In the genomic region with DNA sequence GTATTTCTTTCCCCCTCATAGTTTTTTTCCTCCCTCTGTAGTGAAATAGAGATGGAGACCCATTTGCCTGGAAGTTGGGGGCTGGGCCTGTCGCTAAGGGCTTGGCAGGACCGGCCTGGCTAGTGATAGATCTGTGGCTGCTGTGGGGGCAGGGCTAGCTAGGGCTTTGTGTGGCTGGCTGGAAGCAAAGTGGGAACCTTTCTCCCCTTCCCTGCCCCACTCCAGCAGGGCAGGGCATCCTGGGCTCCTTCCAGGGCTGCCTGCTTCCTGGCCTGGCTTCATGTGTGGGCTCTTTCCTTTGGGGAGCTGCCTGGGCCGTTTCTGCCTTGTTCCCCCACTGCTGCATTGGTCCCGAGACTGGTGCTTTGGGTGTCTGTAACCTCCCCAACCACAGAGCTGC, we compare ENCODE assay signal across 8 mouse cellular contexts. TPM values are rescaled to one million over a fixed set of nuclear protein-coding genes. Genes with fewer than 3 reads are reported as not detected.
DNase-seq lines count a peak whose midpoint lies in the region; ATAC-seq lines count a peak whose summit lies in the region.

No protein-coding gene starts in this region.

- H3K27me3 ChIP-seq in forebrain, embryonic 14.5 days (replicated peaks; ENCODE audit: control insufficient read depth, insufficient read depth, low read length) = no peaks in the 10 kb centered on the region
- no peaks in the 10 kb centered on the region for H3K27me3 ChIP-seq in midbrain, embryonic 13.5 days

- H3K27ac ChIP-seq in forebrain, embryonic 14.5 days (ENCODE audit: low read depth, low read length) = peak overlapping the region; percentile 74
- H3K27ac ChIP-seq in midbrain, embryonic 13.5 days = peak overlapping the region; percentile 82

- no peak for DNase-seq in frontal cortex, postnatal 25 days (ENCODE audit: low spot score in 2 of 2)
- DNase-seq in R1 (ENCODE audit: low read depth, low spot score) = peak; percentile 50
- DNase-seq in forebrain, embryonic 14.5 days (ENCODE audit: low spot score) = peak; percentile 76
- peak; percentile 64 to 76 for DNase-seq in kidney, postnatal 36 days
- DNase-seq in left cerebral cortex, adult 18-20 months (ENCODE audit: low spot score in 2 of 2) = no peak

- peak overlapping the region; percentile 10 for H3K9ac ChIP-seq in forebrain, embryonic 14.5 days (ENCODE audit: low read length)
- peak overlapping the region; percentile 53 for H3K9ac ChIP-seq in midbrain, embryonic 13.5 days (replicated peaks)

- 3% methylated on average over 4 of the region's 4 CpGs for WGBS in forebrain, embryonic 14.5 days
- WGBS in midbrain, embryonic 13.5 days = 6% methylated on average over 4 of the region's 4 CpGs

- H3K4me2 ChIP-seq in forebrain, embryonic 14.5 days (ENCODE audit: low read length) = no peak overlapping the region
- H3K4me2 ChIP-seq in midbrain, embryonic 13.5 days (replicated peaks) = no peak overlapping the region

- peak; percentile 42; the same call in 1 of the 2 replicates for ATAC-seq in frontal cortex, adult (ENCODE audit: low TSS enrichment)
- peak; percentile 80 for ATAC-seq in forebrain, embryonic 14.5 days
- peak; percentile 77 for ATAC-seq in midbrain, embryonic 13.5 days
- ATAC-seq in erythroblast, adult 5-6 weeks (replicated peaks; ENCODE audit: low FRiP score, poor library complexity, severe bottlenecking) = no peak

- no peaks in the 10 kb centered on the region for H3K9me3 ChIP-seq in forebrain, embryonic 14.5 days (replicated peaks; ENCODE audit: control insufficient read depth, low read length)
- H3K9me3 ChIP-seq in midbrain, embryonic 13.5 days = no peaks in the 10 kb centered on the region

- peaks cover 9% of the 10 kb centered on the region for H3K4me1 ChIP-seq in forebrain, embryonic 14.5 days (ENCODE audit: control insufficient read depth, insufficient read depth, low read length)
- peaks cover 67% of the 10 kb centered on the region for H3K4me1 ChIP-seq in midbrain, embryonic 13.5 days (replicated peaks)

- no peak overlapping the region for H3K4me3 ChIP-seq in forebrain, embryonic 14.5 days (ENCODE audit: low read depth, low read length)
- no peak overlapping the region for H3K4me3 ChIP-seq in midbrain, embryonic 13.5 days (replicated peaks)

- peaks cover 60% of the 10 kb centered on the region for H3K36me3 ChIP-seq in forebrain, embryonic 14.5 days (ENCODE audit: control insufficient read depth, insufficient read depth, low read length)
- H3K36me3 ChIP-seq in midbrain, embryonic 13.5 days = peaks cover 62% of the 10 kb centered on the region

RNA-seq across cellular contexts. Expression of a gene that starts 19.8 kb away (rescaled TPM):
- 77.6 and 94.6 TPM in 2 replicates for polyA plus RNA-seq in forebrain, embryonic 14.5 days (2014; fragmentation: Nextera tagmentation; extraction: Ambion mirVana)
- 136 and 137 TPM in 2 replicates for polyA plus RNA-seq in midbrain, embryonic 13.5 days (2015; fragmentation: Nextera tagmentation; extraction: Ambion mirVana)
- total RNA-seq in erythroblast, adult 5-6 weeks (2015; ENCODE audit: low replicate concordance) = 31.8 and 54.8 TPM in 2 replicates
- 28.4 and 129 TPM in 2 replicates for total RNA-seq in erythroblast, adult 5-6 weeks (2017; ENCODE audit: low replicate concordance)
- total RNA-seq in left cerebral cortex, adult 18-20 months (2021) = 100 to 1,000 TPM; 165 to 168 TPM

RNA-seq across cellular contexts. Expression of a gene that starts 22.0 kb away (rescaled TPM):
- polyA plus RNA-seq in forebrain, embryonic 14.5 days (2014; fragmentation: Nextera tagmentation; extraction: Ambion mirVana) = 20.3 and 21.5 TPM in 2 replicates
- polyA plus RNA-seq in midbrain, embryonic 13.5 days (2015; fragmentation: Nextera tagmentation; extraction: Ambion mirVana) = 23.2 and 24.8 TPM in 2 replicates
- 2.1 TPM in 1 of 2 replicates, not detected in the other for total RNA-seq in erythroblast, adult 5-6 weeks (2015; ENCODE audit: low replicate concordance)
- total RNA-seq in erythroblast, adult 5-6 weeks (2017; ENCODE audit: low replicate concordance) = not detected in 2 replicates
- total RNA-seq in left cerebral cortex, adult 18-20 months (2021) = 10 to 100 TPM; 73.9 to 75.8 TPM

RNA-seq across cellular contexts. Expression of a gene that starts 36.3 kb away (rescaled TPM):
- 348 and 451 TPM in 2 replicates for polyA plus RNA-seq in forebrain, embryonic 14.5 days (2014; fragmentation: Nextera tagmentation; extraction: Ambion mirVana)
- polyA plus RNA-seq in midbrain, embryonic 13.5 days (2015; fragmentation: Nextera tagmentation; extraction: Ambion mirVana) = 363 and 377 TPM in 2 replicates
- 241 and 306 TPM in 2 replicates for total RNA-seq in erythroblast, adult 5-6 weeks (2015; ENCODE audit: low replicate concordance)
- 280 and 382 TPM in 2 replicates for total RNA-seq in erythroblast, adult 5-6 weeks (2017; ENCODE audit: low replicate concordance)
- total RNA-seq in left cerebral cortex, adult 18-20 months (2021) = 100 to 1,000 TPM; 351 to 356 TPM

RNA-seq across cellular contexts. Expression of a gene that starts 42.9 kb away (rescaled TPM):
- polyA plus RNA-seq in forebrain, embryonic 14.5 days (2014; fragmentation: Nextera tagmentation; extraction: Ambion mirVana) = 0.50 TPM in 1 of 2 replicates, not detected in the other
- polyA plus RNA-seq in midbrain, embryonic 13.5 days (2015; fragmentation: Nextera tagmentation; extraction: Ambion mirVana) = 0.81 and 1.1 TPM in 2 replicates
- total RNA-seq in erythroblast, adult 5-6 weeks (2015; ENCODE audit: low replicate concordance) = not detected in 2 replicates
- total RNA-seq in erythroblast, adult 5-6 weeks (2017; ENCODE audit: low replicate concordance) = not detected in 2 replicates
- total RNA-seq in left cerebral cortex, adult 18-20 months (2021) = 1 to 10 TPM in 1 of 2 experiments, under 1 TPM in 1; 0.98 to 1.1 TPM

RNA-seq across cellular contexts. Expression of a gene that starts 52.2 kb away (rescaled TPM):
- 9.9 and 11.1 TPM in 2 replicates for polyA plus RNA-seq in forebrain, embryonic 14.5 days (2014; fragmentation: Nextera tagmentation; extraction: Ambion mirVana)
- polyA plus RNA-seq in midbrain, embryonic 13.5 days (2015; fragmentation: Nextera tagmentation; extraction: Ambion mirVana) = 19.0 and 19.6 TPM in 2 replicates
- total RNA-seq in erythroblast, adult 5-6 weeks (2015; ENCODE audit: low replicate concordance) = 7.1 and 15.4 TPM in 2 replicates
- total RNA-seq in erythroblast, adult 5-6 weeks (2017; ENCODE audit: low replicate concordance) = 8.9 and 12.3 TPM in 2 replicates
- 10 to 100 TPM; 18.7 to 19.9 TPM for total RNA-seq in left cerebral cortex, adult 18-20 months (2021)

Comparison
In these comparisons a context has a peak if more than half of its experiments do, and no peak if none do; other contexts are left out.
1. DNase-seq: peak in R1 (single experiment), forebrain, embryonic 14.5 days (single experiment) and kidney, postnatal 36 days (2 of 2); none in frontal cortex, postnatal 25 days (0 of 2) and left cerebral cortex, adult 18-20 months (0 of 2).
2. RNA of a gene that starts 22.0 kb away (total RNA-seq): 73.9 to 75.8 TPM in left cerebral cortex, adult 18-20 months; 2.1 TPM in erythroblast, adult 5-6 weeks; every median in the first group is over 10 times any median in the second.